Mouse (Mus musculus): ENCODE data around the gene Pck2. TPM values are rescaled to one million over a fixed set of nuclear protein-coding genes. Genes with fewer than 3 reads are reported as not detected.

Gene Pck2
- total RNA-seq, 4 experiments from 2014 or later: 6.6 to 12.5 (median 9.3) TPM

- no peak for DNase-seq (ENCODE audit: low spot score)
These were observed 58.7 kb downstream of the Pck2 start for GRCm38 (mm10) chr14:55598521-55599390.

Other genes starting within 250 kb of the Pck2 start
- 100 to 1,000 TPM; 132 to 160 (median 146) TPM for gene Dhrs4, start 61.5 kb upstream of the Pck2 start, total RNA-seq (2022)
- gene Carmil3, start 49.6 kb upstream of the Pck2 start, total RNA-seq (2022): 1 to 10 TPM; 2.4 to 3.6 (median 2.4) TPM
- gene Cpne6, start 29.8 kb upstream of the Pck2 start, total RNA-seq (2022): under 1 TPM in 1 of 4 experiments, not detected in 3; 0.12 TPM
- gene Nrl, start 15.3 kb upstream of the Pck2 start, total RNA-seq (2022): not detected
- gene Dcaf11, start 19.7 kb downstream of the Pck2 start, total RNA-seq (2022): 100 to 1,000 TPM; 161 to 180 (median 166) TPM
- not detected for gene A730061H03Rik, start 20.1 kb downstream of the Pck2 start, total RNA-seq (2022)
- gene Fitm1, start 35.4 kb downstream of the Pck2 start, total RNA-seq (2022): 100 to 1,000 TPM; 165 to 203 (median 175) TPM
- 100 to 1,000 TPM; 273 to 297 (median 284) TPM for gene Psme1, start 37.9 kb downstream of the Pck2 start, total RNA-seq (2022)
- 10 to 100 TPM; 65.0 to 75.0 (median 68.2) TPM for gene Emc9, start 45.0 kb downstream of the Pck2 start, total RNA-seq (2022)
- 100 to 1,000 TPM in 3 of 4 experiments, 10 to 100 TPM in 1; 92.6 to 112 (median 108) TPM for gene Psme2, start 50.8 kb downstream of the Pck2 start, total RNA-seq (2022)
- 10 to 100 TPM; 23.9 to 29.1 (median 26.9) TPM for gene Rnf31, start 51.4 kb downstream of the Pck2 start, total RNA-seq (2022)
- gene Irf9, start 63.3 kb downstream of the Pck2 start, total RNA-seq (2022): 1 to 10 TPM; 7.2 to 8.9 (median 8.4) TPM
- gene Rec8, start 77.8 kb downstream of the Pck2 start, total RNA-seq (2022): 1 to 10 TPM in 1 of 4 experiments, under 1 TPM in 3; 0.53 to 1.4 (median 0.67) TPM
- 10 to 100 TPM; 58.2 to 75.2 (median 71.6) TPM for gene Ipo4, start 95.7 kb downstream of the Pck2 start, total RNA-seq (2022)
- gene Gm49378, start 97.6 kb downstream of the Pck2 start, total RNA-seq (2022): 1 to 10 TPM; 1.6 to 3.3 (median 2.6) TPM
- gene Tm9sf1, start 103.5 kb downstream of the Pck2 start, total RNA-seq (2022): 10 to 100 TPM; 38.9 to 44.2 (median 40.8) TPM
- gene Tssk4, start 109.9 kb downstream of the Pck2 start, total RNA-seq (2022): under 1 TPM; 0.44 to 0.88 (median 0.52) TPM
- gene Mdp1, start 120.2 kb downstream of the Pck2 start, total RNA-seq (2022): 10 to 100 TPM; 46.2 to 64.1 (median 52.7) TPM
- gene Gmpr2, start 131.7 kb downstream of the Pck2 start, total RNA-seq (2022): 10 to 100 TPM in 1 of 4 experiments, 1 to 10 TPM in 3; 7.8 to 11.2 (median 8.9) TPM
- gene Nedd8, start 131.9 kb downstream of the Pck2 start, total RNA-seq (2022): 100 to 1,000 TPM; 245 to 279 (median 255) TPM
- 10 to 100 TPM; 11.1 to 15.2 (median 13.3) TPM for gene Tinf2, start 141.6 kb downstream of the Pck2 start, total RNA-seq (2022)
- gene Tgm1, start 173.7 kb downstream of the Pck2 start, total RNA-seq (2022): under 1 TPM; 0.16 to 0.43 (median 0.27) TPM
- 10 to 100 TPM; 13.3 to 14.6 (median 14.5) TPM for gene Rabggta, start 182.0 kb downstream of the Pck2 start, total RNA-seq (2022)
- 10 to 100 TPM; 38.3 to 46.8 (median 43.2) TPM for gene Dhrs1, start 205.4 kb downstream of the Pck2 start, total RNA-seq (2022)
- 10 to 100 TPM in 3 of 4 experiments, 1 to 10 TPM in 1; 9.6 to 13.2 (median 11.0) TPM for gene Nop9, start 205.4 kb downstream of the Pck2 start, total RNA-seq (2022)
- 1 to 10 TPM in 3 of 4 experiments, under 1 TPM in 1; 0.95 to 1.9 (median 1.4) TPM for gene Cideb, start 218.2 kb downstream of the Pck2 start, total RNA-seq (2022)
- under 1 TPM; 0.06 to 0.19 (median 0.13) TPM for gene Ltb4r2, start 221.2 kb downstream of the Pck2 start, total RNA-seq (2022)
- under 1 TPM in 3 of 4 experiments, not detected in 1; 0.19 to 0.49 (median 0.26) TPM for gene Ltb4r1, start 225.7 kb downstream of the Pck2 start, total RNA-seq (2022)
- gene Adcy4, start 243.8 kb downstream of the Pck2 start, total RNA-seq (2022): 10 to 100 TPM; 13.0 to 22.0 (median 16.4) TPM
- gene Ripk3, start 248.6 kb downstream of the Pck2 start, total RNA-seq (2022): 1 to 10 TPM; 2.2 to 6.2 (median 3.4) TPM